42 mouse cellular contexts compared by ENCODE assay signal in genomic region chr5:65878367-65878766, GRCm38 (mm10). TPM values are rescaled to one million over a fixed set of nuclear protein-coding genes. Genes with fewer than 3 reads are reported as not detected.
"Had no signal": no experiment of that assay in that cellular context is flagged by ENCODE, and none has a peak within 500 bp of the region (broad histone marks: within the 10 kb centered on the region; RNA-seq: fewer than 3 reads in every experiment).

No protein-coding gene starts in this region.

- H3K27ac ChIP-seq: limb, embryonic 10.5 days; limb, embryonic 12.5 days; limb, embryonic 13.5 days; limb, embryonic 15.5 days; liver, embryonic 12.5 days; liver, embryonic 13.5 days; liver, embryonic 14.5 days; liver, embryonic 15.5 days; lung, embryonic 15.5 days; macrophage; midbrain, embryonic 10.5 days; midbrain, embryonic 12.5 days; midbrain, embryonic 13.5 days; midbrain, embryonic 15.5 days; neural tube, embryonic 12.5 days had no signal

- H3K4me2 ChIP-seq: limb, embryonic 12.5 days; limb, embryonic 13.5 days; limb, embryonic 15.5 days; liver, embryonic 11.5 days; liver, embryonic 12.5 days; liver, embryonic 13.5 days; liver, embryonic 15.5 days; lung, embryonic 14.5 days; lung, embryonic 15.5 days; midbrain, embryonic 11.5 days; midbrain, embryonic 12.5 days; midbrain, embryonic 13.5 days; midbrain, embryonic 15.5 days; neural tube, embryonic 12.5 days had no signal

- H3K27me3 ChIP-seq: limb, embryonic 12.5 days; limb, embryonic 13.5 days; limb, embryonic 15.5 days; liver, embryonic 12.5 days; liver, embryonic 13.5 days; liver, embryonic 15.5 days; lung, embryonic 15.5 days; megakaryocyte, embryonic 14.5 days; midbrain, embryonic 12.5 days; midbrain, embryonic 13.5 days; midbrain, embryonic 15.5 days; neural tube, embryonic 12.5 days had no signal

- ATAC-seq: liver, embryonic 12.5 days; liver, postnatal 0 days; lung, postnatal 0 days; midbrain, embryonic 13.5 days; midbrain, embryonic 15.5 days; midbrain, embryonic 16.5 days had no signal

- H3K4me1 ChIP-seq: limb, embryonic 10.5 days; limb, embryonic 12.5 days; limb, embryonic 13.5 days; limb, embryonic 15.5 days; lung, embryonic 15.5 days; midbrain, embryonic 10.5 days; midbrain, embryonic 12.5 days; midbrain, embryonic 13.5 days; midbrain, embryonic 15.5 days; neural tube, embryonic 12.5 days had no signal

- H3K9ac ChIP-seq: limb, embryonic 12.5 days; limb, embryonic 13.5 days; limb, embryonic 15.5 days; liver, embryonic 12.5 days; liver, embryonic 13.5 days; liver, embryonic 14.5 days; liver, embryonic 15.5 days; liver, postnatal 0 days; lung, embryonic 14.5 days; lung, embryonic 15.5 days; midbrain, embryonic 12.5 days; midbrain, embryonic 13.5 days; midbrain, embryonic 15.5 days; neural tube, embryonic 12.5 days had no signal

- H3K4me3 ChIP-seq: limb, embryonic 10.5 days; limb, embryonic 12.5 days; limb, embryonic 13.5 days; limb, embryonic 15.5 days; liver, embryonic 12.5 days; liver, embryonic 13.5 days; liver, embryonic 15.5 days; lung, embryonic 15.5 days; megakaryocyte, embryonic 14.5 days; midbrain, embryonic 10.5 days; midbrain, embryonic 12.5 days; midbrain, embryonic 13.5 days; midbrain, embryonic 15.5 days; myocyte; neural tube, embryonic 12.5 days had no signal

- DNase-seq: left cerebral cortex, postnatal 4 days; liver; liver, embryonic 13.5 days; liver, postnatal 0 days; lung, adult 18-20 months; lung, adult 2 months; lung, embryonic 14.5 days; lung, postnatal 10 days; lung, postnatal 14 days; lung, postnatal 36 days; lung, postnatal 4 days; midbrain, embryonic 14.5 days had no signal

- H3K36me3 ChIP-seq: limb, embryonic 10.5 days; limb, embryonic 12.5 days; limb, embryonic 13.5 days; limb, embryonic 15.5 days; liver, embryonic 12.5 days; liver, embryonic 13.5 days; liver, embryonic 15.5 days; lung, embryonic 15.5 days; midbrain, embryonic 10.5 days; midbrain, embryonic 12.5 days; midbrain, embryonic 13.5 days; midbrain, embryonic 15.5 days; neural tube, embryonic 12.5 days had no signal

- H3K9me3 ChIP-seq: limb, embryonic 10.5 days; limb, embryonic 12.5 days; limb, embryonic 13.5 days; limb, embryonic 15.5 days; liver, embryonic 12.5 days; liver, embryonic 13.5 days; liver, embryonic 15.5 days; lung, embryonic 15.5 days; megakaryocyte, embryonic 14.5 days; midbrain, embryonic 10.5 days; midbrain, embryonic 12.5 days; midbrain, embryonic 13.5 days; midbrain, embryonic 15.5 days; neural tube, embryonic 12.5 days had no signal

RNA-seq across cellular contexts. Expression of gene Chrna9, which starts 56.4 kb away (rescaled TPM):
- total RNA-seq: left cerebral cortex, postnatal 10 days; left cerebral cortex, postnatal 14 days; left cerebral cortex, postnatal 25 days; left cerebral cortex, postnatal 36 days; left cerebral cortex, postnatal 4 days; liver, adult 2 months; megakaryocyte progenitor cell, adult 5-6 weeks; megakaryocyte, adult 5-6 weeks; megakaryocyte-erythroid progenitor cell, adult 5-6 weeks; midbrain, postnatal 0 days; monocyte, adult 5-6 weeks had no signal
- polyA plus RNA-seq: liver, adult 2 months; liver, embryonic 11.5 days; liver, embryonic 12.5 days; liver, embryonic 13.5 days; liver, embryonic 14.5 days; liver, embryonic 15.5 days; liver, postnatal 0 days; lung, embryonic 14.5 days; lung, postnatal 0 days; macrophage; midbrain, embryonic 11.5 days; midbrain, embryonic 12.5 days; midbrain, embryonic 13.5 days; midbrain, embryonic 14.5 days; midbrain, embryonic 15.5 days; midbrain, embryonic 16.5 days; midbrain, postnatal 0 days; myocyte; neural tube, embryonic 12.5 days had no signal
